Mouse (Mus musculus) neutrophil, adult 5-6 weeks (primary cell): ENCODE measurements around the gene Fut7. TPM values are rescaled to one million over a fixed set of nuclear protein-coding genes. Genes with fewer than 3 reads are reported as not detected.
"Not testable (repeated sequence)": the region's sequence is repeated elsewhere in the genome, so short reads cannot be mapped to it uniquely, and the experiment has no call there.

Experiments
- ATAC-seq: fragments of 151-379, 151-347 bp; 2 replicates; pipeline ENCODE4 v1.8.0; 2017; ENCODE audit warnings: mild to moderate bottlenecking, moderate TSS enrichment; ENCODE audit not compliant: insufficient number of reproducible peaks, poor library complexity, low FRiP score, severe bottlenecking; ENCODE audit errors: extremely low read depth
- total RNA-seq: library from RNA; stranded (forward); fragments of 200-1000 nt; gene quantifications from 2 replicates; pipeline ENCODE4 v1.2.3, GENCODE M21; 2017

Fut7 gene
- total RNA-seq: 4.0 and 4.5 TPM in 2 replicates

DNA sequence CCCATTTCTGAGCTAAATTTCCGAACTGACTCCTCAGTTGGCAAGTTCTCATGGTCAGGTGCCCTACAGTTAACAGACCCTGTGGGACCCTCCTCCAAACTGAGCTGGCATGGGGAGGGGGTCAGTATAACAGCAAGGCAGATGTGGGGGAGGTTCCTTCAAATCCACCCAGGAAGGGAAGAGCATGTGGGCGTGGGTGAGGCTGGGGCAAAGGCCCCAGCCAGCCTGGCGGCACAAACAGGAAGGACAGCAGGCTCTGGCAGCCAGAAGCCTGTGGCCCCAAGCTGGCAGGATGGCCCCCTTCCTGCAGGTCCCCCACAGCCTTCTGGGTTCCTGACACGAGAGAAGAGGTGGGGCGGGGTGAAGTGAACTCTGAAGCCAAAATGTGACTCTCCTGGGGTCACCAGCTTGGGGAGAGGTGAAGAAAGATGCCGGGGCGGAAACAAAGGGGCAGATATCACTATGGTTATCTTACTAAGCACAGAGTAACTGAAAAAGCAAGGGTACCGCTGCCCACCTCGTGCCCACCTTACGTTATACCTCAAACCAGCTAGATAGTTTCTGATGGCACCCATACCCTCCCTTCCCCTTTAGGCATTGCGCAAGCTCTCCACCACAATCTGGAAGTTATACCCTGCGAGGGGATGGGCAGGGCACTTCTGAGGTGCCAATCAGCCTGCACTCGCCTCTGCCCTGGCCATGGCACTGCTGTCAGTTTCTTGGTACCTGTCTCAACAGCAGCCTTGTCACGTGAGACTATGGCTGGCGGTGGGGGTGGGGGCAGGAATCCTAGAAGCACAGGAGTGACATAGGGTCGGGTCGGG lies at the start of gene Fut7:
TSS of gene Fut7 (plus strand) at position 681 of the 824 bp plus-strand sequence.
- ATAC-seq: peak; percentile 66

- ATAC-seq: no peak
These were observed 49.6 kb upstream of the Fut7 start for GRCm38 (mm10) chr2:25373431-25373830.

GRCm38 (mm10) chr2:25376589-25376988 lies 46.5 kb upstream of the Fut7 start:
- peak; percentile 17; the same call in 1 of the 2 replicates for ATAC-seq

DNA sequence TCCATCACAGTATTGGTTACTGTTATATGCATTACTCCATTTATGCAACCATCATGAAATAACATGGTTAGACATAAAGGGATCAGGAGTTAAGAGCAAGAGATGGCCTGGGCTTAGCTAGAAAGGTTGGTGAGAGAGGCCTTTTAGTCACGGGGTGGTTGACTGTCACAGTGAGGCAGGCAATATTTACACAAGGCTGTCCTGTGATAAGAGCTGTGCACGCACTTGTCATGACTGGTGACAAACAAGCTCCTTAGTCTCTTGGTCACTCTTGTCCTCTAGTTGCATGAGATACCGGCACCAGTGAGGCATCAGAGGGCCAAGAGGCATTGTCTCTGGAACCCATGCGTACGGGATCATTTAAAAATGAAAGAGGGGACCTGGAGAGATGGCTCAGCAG lies 38.6 kb upstream of the Fut7 start:
- no peak for ATAC-seq

DNA sequence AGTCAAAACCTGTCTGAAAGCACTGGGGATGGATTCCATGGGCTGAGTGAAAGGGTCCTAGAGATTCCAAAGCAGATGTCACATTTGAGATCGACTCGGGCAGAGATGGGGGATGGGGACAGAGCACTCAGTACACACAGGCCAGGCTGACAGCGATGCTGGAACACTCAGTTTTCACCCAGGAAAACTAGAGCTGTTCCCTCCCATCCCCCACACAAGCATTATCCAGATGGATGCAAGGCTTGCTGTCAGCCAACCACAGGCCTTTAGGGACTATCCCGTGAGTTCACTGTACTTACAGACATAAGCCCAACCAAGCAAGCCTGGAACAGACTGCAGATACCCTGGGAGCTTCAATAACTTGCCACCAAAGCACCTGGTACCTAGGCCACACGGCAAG lies 31.8 kb upstream of the Fut7 start:
- ATAC-seq: no peak

GRCm38 (mm10) chr2:25394281-25395221 lies 28.5 kb upstream of the Fut7 start:
- no peak for ATAC-seq

DNA sequence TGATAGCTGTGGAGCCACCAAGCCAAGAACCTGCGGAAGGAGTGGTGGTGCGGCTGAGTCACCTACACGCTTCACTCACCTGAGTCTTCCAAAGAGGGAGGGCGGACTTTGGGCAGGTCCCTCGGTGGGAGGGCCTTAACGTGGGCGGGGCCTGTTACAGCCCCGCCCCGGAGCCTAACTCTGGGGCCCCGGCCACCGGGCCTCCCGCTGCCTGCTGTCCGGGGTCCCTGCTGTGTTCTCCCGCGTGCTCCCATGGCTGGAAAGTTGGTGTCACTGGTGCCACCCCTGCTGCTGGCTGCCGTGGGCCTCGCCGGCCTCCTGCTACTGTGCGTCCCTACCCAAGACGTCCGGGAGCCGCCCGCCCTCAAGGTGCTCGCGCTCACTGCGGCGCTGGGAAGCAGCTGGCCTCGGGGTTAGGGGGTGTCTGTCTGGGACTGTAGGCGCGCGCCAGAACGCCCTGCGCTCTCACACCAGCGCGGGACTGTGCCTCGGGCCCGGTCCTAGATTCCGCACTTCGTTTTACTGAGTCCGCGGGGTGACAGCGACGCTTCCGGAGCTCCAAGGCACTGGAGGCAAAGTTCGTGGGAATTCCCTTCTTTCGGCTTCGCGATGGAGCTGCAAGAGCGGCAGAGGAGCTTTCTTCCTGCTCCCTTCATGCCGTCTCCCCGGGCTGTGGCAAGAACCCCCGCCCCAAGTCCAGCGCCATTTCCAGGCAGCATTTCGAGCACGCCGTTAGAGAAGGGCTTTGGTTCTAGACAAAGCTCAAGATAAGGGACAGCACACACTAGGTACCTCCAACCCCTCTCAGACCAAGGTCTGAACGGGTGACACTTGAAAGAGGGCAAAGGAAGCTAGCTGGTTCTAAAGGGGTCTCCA lies 27.1 kb upstream of the Fut7 start, which contains the start of gene Entpd2:
TSS of gene Entpd2 (plus strand) at position 154 of the 876 bp plus-strand sequence.
- ATAC-seq: no peak

GRCm38 (mm10) chr2:25396597-25396983 lies 26.5 kb upstream of the Fut7 start:
- no peak for ATAC-seq

DNA sequence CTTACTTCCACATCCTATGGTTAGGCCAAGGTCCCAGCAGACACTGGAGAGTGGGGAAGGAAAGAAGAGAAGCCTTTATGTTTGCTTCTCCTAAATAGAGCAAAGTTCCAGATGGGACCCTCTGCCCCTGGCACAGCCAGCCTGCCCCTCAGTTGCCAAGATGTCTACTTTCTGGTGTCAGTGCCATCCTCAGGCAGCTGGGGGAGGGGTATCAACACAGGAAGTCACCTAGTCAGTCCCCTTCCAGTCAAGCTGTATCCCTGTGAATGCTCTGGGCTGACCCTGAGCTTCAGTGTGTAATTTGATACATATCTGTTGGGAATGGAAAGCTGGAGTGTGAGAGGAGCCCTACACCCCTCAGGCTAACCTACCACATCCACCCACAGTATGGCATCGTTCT lies 26.1 kb upstream of the Fut7 start:
- ATAC-seq: no peak

DNA sequence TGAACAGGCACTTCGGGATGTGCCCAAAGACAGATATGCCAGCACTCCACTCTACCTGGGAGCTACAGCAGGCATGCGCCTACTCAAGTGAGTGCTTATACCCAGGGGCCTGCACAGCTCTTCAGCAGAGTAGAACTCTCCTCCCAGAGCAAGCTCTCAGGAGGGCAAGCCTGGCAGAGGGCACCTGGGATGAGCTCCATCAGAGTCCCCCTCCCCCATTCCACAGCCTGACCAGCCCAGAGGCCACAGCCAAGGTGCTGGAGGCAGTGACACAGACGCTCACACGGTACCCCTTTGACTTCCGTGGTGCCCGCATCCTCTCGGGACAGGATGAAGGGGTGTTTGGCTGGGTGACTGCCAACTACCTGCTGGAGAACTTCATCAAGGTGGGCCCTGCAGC lies 25.0 kb upstream of the Fut7 start:
- no peak for ATAC-seq

DNA sequence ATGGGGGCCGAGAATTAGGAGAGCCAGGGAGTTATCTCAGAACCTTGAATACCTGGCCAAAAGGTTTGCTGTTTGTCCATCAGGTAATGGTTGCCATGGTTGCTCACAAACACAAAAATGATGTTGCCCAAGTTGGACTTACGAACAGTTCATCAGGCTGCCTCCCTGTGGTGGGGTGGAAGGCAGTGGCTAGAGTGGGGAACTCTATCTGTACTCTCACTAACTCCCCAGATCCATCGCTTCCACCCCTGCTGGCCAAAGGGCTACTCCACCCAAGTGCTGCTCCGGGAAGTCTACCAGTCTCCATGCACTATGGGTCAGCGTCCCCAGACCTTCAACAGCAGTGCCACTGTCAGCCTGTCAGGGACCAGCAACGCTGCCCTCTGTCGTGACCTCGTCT lies 24.0 kb upstream of the Fut7 start, which contains the start of gene Npdc1:
TSS of gene Npdc1 (plus strand) at position 301 of the 400 bp plus-strand sequence.
- ATAC-seq: no peak

GRCm38 (mm10) chr2:25400291-25400690 lies 22.8 kb upstream of the Fut7 start:
- no peak for ATAC-seq

GRCm38 (mm10) chr2:25400764-25401163 lies 22.3 kb upstream of the Fut7 start:
- no peak for ATAC-seq

- ATAC-seq: peak; percentile 48; the same call in 1 of the 2 replicates
These were observed 20.6 kb upstream of the Fut7 start for GRCm38 (mm10) chr2:25402377-25402971.

- no peak for ATAC-seq
These were observed 20.0 kb upstream of the Fut7 start for GRCm38 (mm10) chr2:25402972-25403601.

DNA sequence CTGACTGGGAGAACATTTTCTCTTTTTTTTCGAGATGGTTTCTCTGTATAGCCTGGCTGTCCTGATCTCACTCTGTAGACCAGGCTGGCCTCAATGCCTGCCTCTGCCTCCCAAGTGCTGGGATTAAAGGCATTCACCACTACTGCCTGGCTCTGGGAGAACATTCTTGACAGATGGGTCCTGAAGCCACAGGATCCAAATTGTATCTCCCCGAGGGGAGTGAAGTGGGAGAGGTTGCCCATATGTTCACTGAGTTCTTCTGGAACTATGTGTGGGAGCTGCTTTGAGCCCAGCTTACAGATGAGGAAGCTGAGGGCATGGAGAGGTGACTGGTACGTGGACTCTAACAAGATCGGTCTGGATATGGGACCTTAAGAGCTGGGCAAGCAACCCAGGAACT lies 19.1 kb upstream of the Fut7 start:
- ATAC-seq: no peak

GRCm38 (mm10) chr2:25408908-25409307 lies 14.2 kb upstream of the Fut7 start:
- ATAC-seq: no peak

GRCm38 (mm10) chr2:25413436-25413835 lies 9.6 kb upstream of the Fut7 start:
- ATAC-seq: not testable (repeated sequence)
